Mouse (Mus musculus) T-helper 1 cell (primary cell): ENCODE results near the gene March5.

ENCODE experiments used
- in situ Hi-C: fragments of 300-600 bp; cut with MboI, MseI; formaldehyde crosslinking; loops from one replicate; pipeline ENCODE4 v1.15.1; 2025; ENCODE audit warnings: high pct_unique_total_duplicates

March5 gene

DNA sequence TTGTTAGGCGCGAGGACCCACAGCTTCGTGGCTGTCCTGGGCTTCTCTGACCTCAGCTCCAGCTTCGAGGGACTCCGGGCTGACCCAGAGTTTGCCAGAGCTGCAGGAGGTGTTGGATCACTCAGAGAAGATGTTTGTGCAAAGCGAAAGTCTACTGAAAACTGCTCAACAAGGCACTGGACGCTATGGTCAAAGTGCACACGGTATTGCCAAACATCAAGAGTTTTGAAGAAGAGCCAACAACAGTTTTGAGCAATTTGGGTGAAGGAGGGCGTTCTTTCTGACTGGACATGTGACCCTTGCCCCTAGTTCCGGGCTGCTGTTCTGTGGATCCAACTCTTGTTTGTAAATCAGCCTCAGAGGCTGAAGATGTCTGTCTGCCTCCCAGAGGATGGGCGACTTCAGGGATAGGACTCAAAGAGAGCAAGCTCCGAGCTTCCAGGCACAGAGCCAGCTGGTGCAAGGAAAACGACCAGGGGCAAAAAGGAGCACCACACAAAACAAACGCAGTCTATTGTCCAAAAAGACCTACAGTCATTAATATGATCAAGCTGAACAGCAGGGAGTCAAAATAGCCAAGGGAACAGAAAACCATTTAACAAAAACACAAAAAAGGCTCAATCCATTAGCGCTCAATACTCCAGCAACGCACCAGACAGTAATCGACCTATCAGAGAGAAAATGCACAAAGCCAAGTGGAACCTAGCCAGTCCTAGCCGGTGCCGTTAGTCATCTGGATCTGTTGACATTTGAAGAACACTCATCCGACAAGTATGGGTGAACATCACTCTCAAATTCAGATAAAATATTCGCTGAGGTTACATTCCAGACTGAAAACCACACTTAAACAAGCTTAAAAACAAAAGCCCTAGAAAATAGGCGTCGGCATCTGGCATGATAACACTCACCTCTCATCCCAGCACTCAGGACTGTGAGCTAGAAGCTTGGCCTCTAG lies 56.9 kb downstream of the March5 start:
- in situ Hi-C loops: loop anchor here (5.0 kb wide), 1 partner anchor 212 kb away; no protein-coding TSS in a partner anchor

DNA sequence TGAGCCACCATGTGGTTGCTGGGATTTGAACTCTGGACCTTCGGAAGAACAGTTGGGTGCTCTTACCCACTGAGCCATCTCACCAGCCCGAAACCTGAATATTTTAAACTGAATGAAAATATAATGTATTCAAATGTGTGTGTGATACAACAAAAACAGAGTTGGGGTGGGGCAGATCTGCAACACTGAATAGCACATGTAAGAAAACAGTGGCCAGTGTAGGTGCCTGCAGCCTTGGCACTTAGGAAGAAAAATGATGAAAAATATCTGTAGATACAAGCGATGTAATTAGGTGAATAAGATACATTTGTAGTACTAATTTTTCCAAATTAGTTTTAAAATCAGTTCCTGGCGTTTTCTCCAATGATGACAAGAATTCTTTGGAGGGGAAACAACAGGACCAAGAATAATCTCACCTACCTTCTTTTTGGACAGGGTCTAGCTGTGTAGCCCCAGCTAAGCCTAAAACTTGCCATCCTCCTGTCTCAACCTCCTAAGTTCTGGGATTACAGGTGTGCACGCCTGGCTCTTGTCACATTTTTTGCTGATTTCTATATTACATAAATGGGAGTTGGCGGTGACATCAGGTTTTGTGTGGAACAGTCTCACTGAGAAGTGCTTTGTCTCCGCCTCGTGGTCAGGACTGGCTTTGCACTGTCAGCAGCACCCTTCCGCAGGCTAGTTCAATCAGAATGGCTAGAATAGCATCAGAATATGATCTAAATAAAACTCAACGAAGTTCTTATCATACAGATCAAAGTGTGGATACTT lies 58.2 kb downstream of the March5 start:
- in situ Hi-C loops: no loop called here

DNA sequence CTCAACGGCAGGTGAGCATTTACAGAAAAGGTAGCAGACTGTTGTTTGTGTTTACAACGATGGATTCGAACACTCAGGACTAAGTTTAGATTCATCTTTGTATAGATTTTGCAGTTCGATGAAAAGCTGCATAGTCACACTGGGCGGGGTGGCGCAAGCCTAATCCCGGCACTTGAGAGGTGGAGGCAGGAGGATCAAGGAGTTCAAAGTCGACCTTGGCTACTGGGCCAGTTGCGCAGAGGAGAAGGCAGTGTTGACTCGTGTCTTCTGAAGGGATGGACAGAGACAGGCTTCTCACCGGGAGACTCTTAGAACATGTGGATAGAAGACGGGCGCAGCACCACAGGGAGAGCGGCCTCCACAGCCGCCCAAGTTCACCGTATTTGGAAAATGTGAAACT lies 61.8 kb downstream of the March5 start:
- in situ Hi-C loops: no loop called here
